Mouse (Mus musculus): ENCODE results near the gene Tnpo1. TPM values are rescaled to one million over a fixed set of nuclear protein-coding genes. Genes with fewer than 3 reads are reported as not detected.

Gene Tnpo1
- polyA plus RNA-seq, 1 experiment from 2014 or later, result 62.1 TPM

DNA sequence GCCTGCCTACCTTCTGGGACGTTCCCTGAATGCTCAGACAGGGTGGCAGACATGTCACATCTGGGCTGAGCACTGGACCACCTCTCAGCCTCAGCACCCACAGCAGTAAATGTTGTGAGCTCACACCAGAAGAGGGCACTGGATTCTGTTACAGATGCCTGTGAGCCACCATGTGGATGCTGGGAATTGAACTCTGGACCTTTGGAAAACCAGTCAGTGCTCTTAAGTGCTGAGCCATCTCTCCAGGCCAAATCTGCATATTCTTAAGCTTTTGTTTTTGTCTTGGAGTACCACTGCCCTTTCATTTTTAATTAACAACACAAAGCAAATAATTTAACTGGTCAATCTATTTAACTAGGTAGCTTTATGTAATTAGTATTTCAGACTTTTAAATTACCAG is 44.2 kb downstream of the Tnpo1 start:
- ATAC-seq (ENCODE audit: borderline replicate concordance, extremely low read depth, low FRiP score, low TSS enrichment), result no peak
- no peaks in the 10 kb centered on the region for H3K9me3 ChIP-seq
- H3K4me3 ChIP-seq, result no peak overlapping the region
- H3K27ac ChIP-seq, result no peak overlapping the region
- H3K9ac ChIP-seq, result no peak overlapping the region
- H3K4me2 ChIP-seq, result no peak overlapping the region
- peaks cover 74% of the 10 kb centered on the region for H3K36me3 ChIP-seq
- H3K27me3 ChIP-seq, result no peaks in the 10 kb centered on the region
- H3K4me1 ChIP-seq, result no peaks in the 10 kb centered on the region
- WGBS, result 67% methylated on average over 1 of the region's 1 CpGs

DNA sequence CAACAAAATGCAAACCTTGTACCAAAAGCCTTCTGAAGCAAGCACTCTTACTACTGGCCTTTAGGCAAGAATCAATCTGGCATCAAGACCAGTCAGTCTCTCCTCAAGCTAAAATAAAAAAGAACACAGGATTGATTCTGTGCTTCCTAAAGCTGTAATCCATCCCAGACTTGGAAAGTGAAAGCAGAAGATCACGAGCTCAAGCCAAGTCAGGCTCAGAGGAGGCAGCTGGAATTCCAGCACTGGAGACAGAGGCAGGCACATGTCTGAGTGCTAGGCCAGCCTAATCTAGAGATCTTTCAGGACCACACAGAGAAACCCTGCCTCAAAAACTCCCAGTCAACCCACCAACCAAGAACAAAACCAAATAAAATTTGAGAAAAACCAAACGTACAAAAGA is 45.8 kb downstream of the Tnpo1 start:
- peaks cover 69% of the 10 kb centered on the region for H3K36me3 ChIP-seq
- no peak for ATAC-seq (ENCODE audit: borderline replicate concordance, extremely low read depth, low FRiP score, low TSS enrichment)

GRCm38 (mm10) chr13:98879422-98879821 is 46.8 kb downstream of the Tnpo1 start:
- Histone ChIP-seq H3K4me2 (no peak overlapping the region), H3K9me3 (no peaks in the 10 kb centered on the region), H3K4me3 (no peak overlapping the region), H3K27ac (no peak overlapping the region), H3K36me3 (peaks cover 69% of the 10 kb centered on the region), H3K9ac (no peak overlapping the region), H3K4me1 (no peaks in the 10 kb centered on the region), H3K27me3 (no peaks in the 10 kb centered on the region)
- WGBS, result 89% methylated on average over 6 of the region's 6 CpGs
- ATAC-seq (ENCODE audit: borderline replicate concordance, extremely low read depth, low FRiP score, low TSS enrichment), result no peak

More for the DNA sequence above, 45.8 kb downstream of the Tnpo1 start:
- no peaks in the 10 kb centered on the region for H3K9me3 ChIP-seq
- 45% methylated on average over 2 of the region's 2 CpGs for WGBS
- no peak overlapping the region for H3K4me3 ChIP-seq
- H3K4me1 ChIP-seq, result no peaks in the 10 kb centered on the region
- no peaks in the 10 kb centered on the region for H3K27me3 ChIP-seq
- H3K27ac ChIP-seq, result no peak overlapping the region
- no peak overlapping the region for H3K4me2 ChIP-seq
- no peak overlapping the region for H3K9ac ChIP-seq

DNA sequence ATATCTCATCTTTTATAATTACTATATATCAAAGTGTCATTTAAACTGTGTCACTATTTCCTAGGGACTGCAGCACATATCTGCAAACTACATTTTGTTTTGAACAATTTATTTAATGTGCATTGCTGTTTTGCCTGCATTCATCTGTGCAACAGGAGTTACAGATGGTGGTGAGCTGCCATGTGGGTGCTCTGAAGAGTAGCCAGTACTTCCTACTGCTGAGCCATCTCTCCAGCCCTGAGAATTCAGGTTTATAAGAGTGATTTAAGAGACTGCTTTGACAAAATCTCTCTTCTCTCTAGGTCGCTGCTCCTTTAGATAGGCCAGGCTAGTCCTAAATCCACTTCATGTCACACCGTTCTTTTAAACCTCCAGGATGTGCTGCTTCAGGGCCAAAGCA is 49.0 kb downstream of the Tnpo1 start:
- no peak for ATAC-seq (ENCODE audit: borderline replicate concordance, extremely low read depth, low FRiP score, low TSS enrichment)
- no peak overlapping the region for H3K27ac ChIP-seq
- H3K4me1 ChIP-seq, result no peaks in the 10 kb centered on the region
- no peaks in the 10 kb centered on the region for H3K27me3 ChIP-seq
- H3K4me2 ChIP-seq, result no peak overlapping the region
- H3K36me3 ChIP-seq, result peaks cover 67% of the 10 kb centered on the region
- WGBS, result 92% methylated on average over 2 of the region's 2 CpGs
- H3K9ac ChIP-seq, result no peak overlapping the region
- no peaks in the 10 kb centered on the region for H3K9me3 ChIP-seq
- H3K4me3 ChIP-seq, result no peak overlapping the region

GRCm38 (mm10) chr13:98874727-98875126 is 51.5 kb downstream of the Tnpo1 start:
- H3K27me3 ChIP-seq, result no peaks in the 10 kb centered on the region
- no peak for ATAC-seq (ENCODE audit: borderline replicate concordance, extremely low read depth, low FRiP score, low TSS enrichment)
- H3K9me3 ChIP-seq, result no peaks in the 10 kb centered on the region
- 76% methylated on average over 3 of the region's 3 CpGs for WGBS
- no peak overlapping the region for H3K9ac ChIP-seq
- H3K36me3 ChIP-seq, result peaks cover 73% of the 10 kb centered on the region
- H3K27ac ChIP-seq, result no peak overlapping the region
- H3K4me2 ChIP-seq, result no peak overlapping the region
- H3K4me1 ChIP-seq, result no peaks in the 10 kb centered on the region
- H3K4me3 ChIP-seq, result no peak overlapping the region

- Histone ChIP-seq H3K27me3 (no peaks in the 10 kb centered on the region), H3K9me3 (no peaks in the 10 kb centered on the region), H3K36me3 (peaks cover 81% of the 10 kb centered on the region), H3K9ac (no peak overlapping the region), H3K4me1 (no peaks in the 10 kb centered on the region), H3K4me3 (no peak overlapping the region), H3K4me2 (no peak overlapping the region), H3K27ac (no peak overlapping the region)
- 85% methylated on average over 7 of the region's 7 CpGs for WGBS
- ATAC-seq (ENCODE audit: borderline replicate concordance, extremely low read depth, low FRiP score, low TSS enrichment), result no peak
Measured at GRCm38 (mm10) chr13:98872273-98872847, 53.8 kb downstream of the Tnpo1 start.

GRCm38 (mm10) chr13:98871263-98871662 is 54.9 kb downstream of the Tnpo1 start:
- Histone ChIP-seq H3K4me3 (no peak overlapping the region), H3K9me3 (no peaks in the 10 kb centered on the region), H3K4me2 (no peak overlapping the region), H3K36me3 (peaks cover 84% of the 10 kb centered on the region), H3K4me1 (no peaks in the 10 kb centered on the region), H3K27ac (no peak overlapping the region), H3K9ac (no peak overlapping the region), H3K27me3 (no peaks in the 10 kb centered on the region)
- ATAC-seq (ENCODE audit: borderline replicate concordance, extremely low read depth, low FRiP score, low TSS enrichment), result no peak
- WGBS, result 59% methylated on average over 1 of the region's 1 CpGs

- H3K4me1 ChIP-seq, result no peaks in the 10 kb centered on the region
- no peak overlapping the region for H3K9ac ChIP-seq
- no peak overlapping the region for H3K27ac ChIP-seq
- no peak overlapping the region for H3K4me2 ChIP-seq
- peaks cover 88% of the 10 kb centered on the region for H3K36me3 ChIP-seq
- 88% methylated on average over 9 of the region's 9 CpGs for WGBS
- H3K4me3 ChIP-seq, result no peak overlapping the region
- no peaks in the 10 kb centered on the region for H3K9me3 ChIP-seq
- no peak for ATAC-seq (ENCODE audit: borderline replicate concordance, extremely low read depth, low FRiP score, low TSS enrichment)
- H3K27me3 ChIP-seq, result no peaks in the 10 kb centered on the region
Measured at GRCm38 (mm10) chr13:98868236-98868923, 57.8 kb downstream of the Tnpo1 start.

- H3K27me3 ChIP-seq, result no peaks in the 10 kb centered on the region
- H3K4me2 ChIP-seq, result no peak overlapping the region
- no peak overlapping the region for H3K9ac ChIP-seq
- 57% methylated on average over 2 of the region's 2 CpGs for WGBS
- H3K9me3 ChIP-seq, result no peaks in the 10 kb centered on the region
- no peaks in the 10 kb centered on the region for H3K4me1 ChIP-seq
- H3K4me3 ChIP-seq, result no peak overlapping the region
- peaks cover 89% of the 10 kb centered on the region for H3K36me3 ChIP-seq
- ATAC-seq (ENCODE audit: borderline replicate concordance, extremely low read depth, low FRiP score, low TSS enrichment), result 0 out of 2 replicates have a peak, but pooled peaks have one; percentile 57
- no peak overlapping the region for H3K27ac ChIP-seq
Measured at GRCm38 (mm10) chr13:98867810-98868209, 58.4 kb downstream of the Tnpo1 start.

GRCm38 (mm10) chr13:98855291-98855690 is 70.9 kb downstream of the Tnpo1 start:
- peaks cover 77% of the 10 kb centered on the region for H3K36me3 ChIP-seq
- H3K9ac ChIP-seq, result no peak overlapping the region
- H3K4me3 ChIP-seq, result no peak overlapping the region
- H3K27ac ChIP-seq, result no peak overlapping the region
- no peaks in the 10 kb centered on the region for H3K4me1 ChIP-seq
- 83% methylated on average over 8 of the region's 8 CpGs for WGBS
- no peak overlapping the region for H3K4me2 ChIP-seq
- no peaks in the 10 kb centered on the region for H3K27me3 ChIP-seq
- no peaks in the 10 kb centered on the region for H3K9me3 ChIP-seq
- ATAC-seq (ENCODE audit: borderline replicate concordance, extremely low read depth, low FRiP score, low TSS enrichment), result no peak

DNA sequence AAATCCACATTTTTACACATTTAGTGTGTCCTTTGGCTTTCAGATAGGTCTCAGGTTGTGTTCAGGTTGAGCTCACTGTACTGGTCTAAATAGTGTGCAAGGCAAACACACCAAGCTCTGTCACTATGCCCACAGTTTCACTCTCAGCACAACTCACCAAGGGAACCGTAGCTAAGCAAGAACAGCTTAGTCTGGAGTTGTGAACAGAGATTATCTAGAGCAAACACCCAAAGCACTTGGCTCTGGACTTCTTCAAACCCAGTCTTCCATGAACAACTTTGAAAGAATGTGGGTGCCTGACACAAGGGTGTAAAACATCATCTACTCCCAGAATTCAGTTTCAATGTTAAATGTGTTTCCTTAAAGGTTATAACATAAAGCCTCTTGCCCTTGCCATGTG is 80.4 kb downstream of the Tnpo1 start:
- no peaks in the 10 kb centered on the region for H3K9me3 ChIP-seq
- peaks cover 49% of the 10 kb centered on the region for H3K36me3 ChIP-seq
- no peak overlapping the region for H3K4me2 ChIP-seq
- no peaks in the 10 kb centered on the region for H3K27me3 ChIP-seq
- no peak for ATAC-seq (ENCODE audit: borderline replicate concordance, extremely low read depth, low FRiP score, low TSS enrichment)
- H3K27ac ChIP-seq, result no peak overlapping the region
- H3K4me3 ChIP-seq, result no peak overlapping the region
- H3K4me1 ChIP-seq, result no peaks in the 10 kb centered on the region
- WGBS, result 59% methylated on average over 1 of the region's 1 CpGs
- no peak overlapping the region for H3K9ac ChIP-seq

GRCm38 (mm10) chr13:98836423-98837088 is 89.6 kb downstream of the Tnpo1 start:
- no peak for ATAC-seq (ENCODE audit: borderline replicate concordance, extremely low read depth, low FRiP score, low TSS enrichment)
- H3K4me3 ChIP-seq, result no peak overlapping the region
- no peak overlapping the region for H3K27ac ChIP-seq
- H3K27me3 ChIP-seq, result no peaks in the 10 kb centered on the region
- no peak overlapping the region for H3K4me2 ChIP-seq
- peaks cover 21% of the 10 kb centered on the region for H3K36me3 ChIP-seq
- WGBS, result 91% methylated on average over 6 of the region's 6 CpGs
- no peaks in the 10 kb centered on the region for H3K4me1 ChIP-seq
- H3K9me3 ChIP-seq, result no peaks in the 10 kb centered on the region
- no peak overlapping the region for H3K9ac ChIP-seq
